Mouse (Mus musculus): Measurements from ENCODE around the gene Nphs2. TPM values are rescaled to one million over a fixed set of nuclear protein-coding genes. Genes with fewer than 3 reads are reported as not detected.
A peak's percentile ranks its signal among the peaks of the same experiment; 100 is the strongest.
"Not testable (repeated sequence)": the region's sequence is repeated elsewhere in the genome, so short reads cannot be mapped to it uniquely, and the experiment has no call there.

Gene Nphs2
- 0.08 TPM in 1 of 2 replicates, not detected in the other for polyA plus RNA-seq (2015; fragmentation: Nextera tagmentation; extraction: Ambion mirVana)

- Histone ChIP-seq H3K36me3 (no peaks in the 10 kb centered on the region), H3K9me3 (replicated peaks) (no peaks in the 10 kb centered on the region), H3K9ac (no peak within 1 kb of the TSS), H3K27me3 (peaks cover 46% of the 10 kb centered on the region), H3K4me1 (peaks cover 5% of the 10 kb centered on the region), H3K4me3 (replicated peaks) (peak within 1 kb of the TSS; percentile 19), H3K4me2 (replicated peaks) (peak within 1 kb of the TSS; percentile 45), H3K27ac (replicated peaks) (no peak within 1 kb of the TSS)
- ATAC-seq (ENCODE audit: insufficient number of reproducible peaks, low FRiP score, low TSS enrichment, low read depth) = no peak
- WGBS = 4% methylated on average over 29 of the region's 29 CpGs
Measured at GRCm38 (mm10) chr1:156310630-156311029, at the start of gene Nphs2. Gene Nphs2 (plus strand): TSS chr1:156310727.

- no peak overlapping the region for H3K27ac ChIP-seq (replicated peaks)
- H3K4me1 ChIP-seq = no peaks in the 10 kb centered on the region
- H3K36me3 ChIP-seq = no peaks in the 10 kb centered on the region
- 50% methylated on average over 2 of the region's 2 CpGs for WGBS
- no peaks in the 10 kb centered on the region for H3K9me3 ChIP-seq (replicated peaks)
- no peak overlapping the region for H3K4me2 ChIP-seq (replicated peaks)
- H3K27me3 ChIP-seq = no peaks in the 10 kb centered on the region
- ATAC-seq (ENCODE audit: insufficient number of reproducible peaks, low FRiP score, low TSS enrichment, low read depth) = no peak
- H3K9ac ChIP-seq = no peak overlapping the region
- H3K4me3 ChIP-seq (replicated peaks) = no peak overlapping the region
Measured at GRCm38 (mm10) chr1:156263352-156263751, 47.2 kb upstream of the Nphs2 start.

- no peak for ATAC-seq (ENCODE audit: insufficient number of reproducible peaks, low FRiP score, low TSS enrichment, low read depth)
- Histone ChIP-seq H3K9me3 (replicated peaks) (no peaks in the 10 kb centered on the region), H3K27ac (replicated peaks) (no peak overlapping the region), H3K4me2 (replicated peaks) (no peak overlapping the region), H3K9ac (no peak overlapping the region), H3K27me3 (no peaks in the 10 kb centered on the region), H3K36me3 (no peaks in the 10 kb centered on the region), H3K4me1 (no peaks in the 10 kb centered on the region), H3K4me3 (replicated peaks) (no peak overlapping the region)
- WGBS = 78% methylated on average over 8 of the region's 8 CpGs
Measured at GRCm38 (mm10) chr1:156263946-156264345, 46.6 kb upstream of the Nphs2 start.

- WGBS = 31% methylated on average over 3 of the region's 3 CpGs
- H3K27me3 ChIP-seq; H3K4me2 ChIP-seq (replicated peaks); H3K4me1 ChIP-seq; H3K36me3 ChIP-seq; H3K9me3 ChIP-seq (replicated peaks); H3K4me3 ChIP-seq (replicated peaks); H3K9ac ChIP-seq; H3K27ac ChIP-seq (replicated peaks); ATAC-seq (ENCODE audit: insufficient number of reproducible peaks, low FRiP score, low TSS enrichment, low read depth): not testable (repeated sequence)
Measured at GRCm38 (mm10) chr1:156268546-156268945, 42.0 kb upstream of the Nphs2 start.

GRCm38 (mm10) chr1:156270471-156270870 lies 40.1 kb upstream of the Nphs2 start:
- Histone ChIP-seq H3K36me3 (no peaks in the 10 kb centered on the region), H3K27ac (replicated peaks) (no peak overlapping the region), H3K9ac (no peak overlapping the region), H3K4me1 (no peaks in the 10 kb centered on the region), H3K4me2 (replicated peaks) (no peak overlapping the region), H3K9me3 (replicated peaks) (no peaks in the 10 kb centered on the region), H3K4me3 (replicated peaks) (no peak overlapping the region), H3K27me3 (no peaks in the 10 kb centered on the region)
- ATAC-seq (ENCODE audit: insufficient number of reproducible peaks, low FRiP score, low TSS enrichment, low read depth) = no peak
- 77% methylated on average over 9 of the region's 9 CpGs for WGBS

GRCm38 (mm10) chr1:156271654-156272053 lies 38.9 kb upstream of the Nphs2 start:
- no peak for ATAC-seq (ENCODE audit: insufficient number of reproducible peaks, low FRiP score, low TSS enrichment, low read depth)
- no peak overlapping the region for H3K27ac ChIP-seq (replicated peaks)
- H3K36me3 ChIP-seq = no peaks in the 10 kb centered on the region
- WGBS = 37% methylated on average over 5 of the region's 5 CpGs
- no peaks in the 10 kb centered on the region for H3K27me3 ChIP-seq
- no peak overlapping the region for H3K9ac ChIP-seq
- H3K4me3 ChIP-seq (replicated peaks) = no peak overlapping the region
- no peak overlapping the region for H3K4me2 ChIP-seq (replicated peaks)
- H3K9me3 ChIP-seq (replicated peaks) = no peaks in the 10 kb centered on the region
- no peaks in the 10 kb centered on the region for H3K4me1 ChIP-seq

GRCm38 (mm10) chr1:156273647-156274046 lies 36.9 kb upstream of the Nphs2 start:
- Histone ChIP-seq H3K27ac (replicated peaks) (no peak overlapping the region), H3K4me3 (replicated peaks) (no peak overlapping the region), H3K4me1 (no peaks in the 10 kb centered on the region), H3K27me3 (no peaks in the 10 kb centered on the region), H3K9ac (no peak overlapping the region), H3K36me3 (no peaks in the 10 kb centered on the region), H3K9me3 (replicated peaks) (no peaks in the 10 kb centered on the region), H3K4me2 (replicated peaks) (no peak overlapping the region)
- 54% methylated on average over 7 of the region's 7 CpGs for WGBS
- no peak for ATAC-seq (ENCODE audit: insufficient number of reproducible peaks, low FRiP score, low TSS enrichment, low read depth)

GRCm38 (mm10) chr1:156280131-156280530 lies 30.4 kb upstream of the Nphs2 start:
- Histone ChIP-seq H3K9me3 (replicated peaks) (no peaks in the 10 kb centered on the region), H3K27me3 (no peaks in the 10 kb centered on the region), H3K4me3 (replicated peaks) (no peak overlapping the region), H3K4me2 (replicated peaks) (no peak overlapping the region), H3K27ac (replicated peaks) (no peak overlapping the region), H3K36me3 (no peaks in the 10 kb centered on the region), H3K9ac (no peak overlapping the region), H3K4me1 (no peaks in the 10 kb centered on the region)
- 76% methylated on average over 7 of the region's 7 CpGs for WGBS
- no peak for ATAC-seq (ENCODE audit: insufficient number of reproducible peaks, low FRiP score, low TSS enrichment, low read depth)

GRCm38 (mm10) chr1:156284207-156284606 lies 26.3 kb upstream of the Nphs2 start:
- Histone ChIP-seq H3K27ac (replicated peaks) (no peak overlapping the region), H3K4me3 (replicated peaks) (no peak overlapping the region), H3K9me3 (replicated peaks) (no peaks in the 10 kb centered on the region), H3K27me3 (no peaks in the 10 kb centered on the region), H3K4me1 (no peaks in the 10 kb centered on the region), H3K36me3 (no peaks in the 10 kb centered on the region), H3K9ac (no peak overlapping the region), H3K4me2 (replicated peaks) (no peak overlapping the region)
- ATAC-seq (ENCODE audit: insufficient number of reproducible peaks, low FRiP score, low TSS enrichment, low read depth) = no peak
- 59% methylated on average over 10 of the region's 10 CpGs for WGBS

- Histone ChIP-seq H3K9ac (no peak overlapping the region), H3K4me2 (replicated peaks) (no peak overlapping the region), H3K9me3 (replicated peaks) (no peaks in the 10 kb centered on the region), H3K27ac (replicated peaks) (no peak overlapping the region), H3K27me3 (no peaks in the 10 kb centered on the region), H3K4me1 (no peaks in the 10 kb centered on the region), H3K4me3 (replicated peaks) (no peak overlapping the region), H3K36me3 (no peaks in the 10 kb centered on the region)
- 47% methylated on average over 9 of the region's 9 CpGs for WGBS
- no peak for ATAC-seq (ENCODE audit: insufficient number of reproducible peaks, low FRiP score, low TSS enrichment, low read depth)
Measured at GRCm38 (mm10) chr1:156284851-156285540, 25.5 kb upstream of the Nphs2 start.

GRCm38 (mm10) chr1:156285541-156285896 lies 25.0 kb upstream of the Nphs2 start:
- no peak overlapping the region for H3K27ac ChIP-seq (replicated peaks)
- WGBS = 82% methylated on average over 5 of the region's 5 CpGs
- no peaks in the 10 kb centered on the region for H3K9me3 ChIP-seq (replicated peaks)
- ATAC-seq (ENCODE audit: insufficient number of reproducible peaks, low FRiP score, low TSS enrichment, low read depth) = no peak
- H3K4me3 ChIP-seq (replicated peaks) = no peak overlapping the region
- no peak overlapping the region for H3K9ac ChIP-seq
- H3K27me3 ChIP-seq = no peaks in the 10 kb centered on the region
- H3K4me1 ChIP-seq = no peaks in the 10 kb centered on the region
- H3K36me3 ChIP-seq = no peaks in the 10 kb centered on the region
- no peak overlapping the region for H3K4me2 ChIP-seq (replicated peaks)

GRCm38 (mm10) chr1:156288556-156289221 lies 21.8 kb upstream of the Nphs2 start:
- H3K36me3 ChIP-seq = no peaks in the 10 kb centered on the region
- ATAC-seq (ENCODE audit: insufficient number of reproducible peaks, low FRiP score, low TSS enrichment, low read depth) = no peak
- H3K4me3 ChIP-seq (replicated peaks) = no peak overlapping the region
- no peaks in the 10 kb centered on the region for H3K4me1 ChIP-seq
- H3K27ac ChIP-seq (replicated peaks) = no peak overlapping the region
- no peak overlapping the region for H3K4me2 ChIP-seq (replicated peaks)
- 74% methylated on average over 9 of the region's 9 CpGs for WGBS
- no peaks in the 10 kb centered on the region for H3K9me3 ChIP-seq (replicated peaks)
- H3K27me3 ChIP-seq = no peaks in the 10 kb centered on the region
- H3K9ac ChIP-seq = no peak overlapping the region

Data from embryonic facial prominence, embryonic 15.5 days (tissue).